Mouse (Mus musculus) left cerebral cortex, postnatal 25 days (tissue): ENCODE measurements at regions not wholly inside any gene's neighbourhood (a gene's known extent, or its start where the extent isn't known, plus 50 kb on each side); places are given as distances from the start of the nearest gene placed in this dataset.
A peak's percentile ranks its signal among the peaks of the same experiment; 100 is the strongest.

Source experiments
- DNase-seq, 2 experiments: peaks; one replicate each; pipeline ENCODE4 v3.0.0; 2022; ENCODE audit warnings: low spot score in 2 of 2, mixed read lengths in 1 of 2
- intact Hi-C: fragments of 180-260 bp; cut with DNase I; formaldehyde crosslinking; loops from one replicate; pipeline ENCODE4 v1.15.1; 2025

GRCm38 (mm10) chr3:137552472-137553336, 68.7 kb upstream of the Ddit4l start:
- no peak for DNase-seq
- intact Hi-C loops, result no loop called here

- DNase-seq, result peak; percentile 58 to 90
- intact Hi-C loops, result loop anchor here (2.0 to 10.0 kb wide), 6 partner anchors 46 to 346 kb away; partner anchors contain the start of gene Ddit4l
These were observed 60.5 kb upstream of the Ddit4l start for GRCm38 (mm10) chr3:137560851-137561449.

GRCm38 (mm10) chr3:137561986-137562385, 59.4 kb upstream of the Ddit4l start:
- intact Hi-C loops, result loop anchor here (2.0 to 10.0 kb wide), 6 partner anchors 45 to 347 kb away; partner anchors contain the start of gene Ddit4l
- peak in 1 of 2 experiments; percentile 19 for DNase-seq

GRCm38 (mm10) chr3:137563541-137564080, 57.8 kb upstream of the Ddit4l start:
- intact Hi-C loops, result loop anchor here (1.0 to 10.0 kb wide), 6 partner anchors 44 to 349 kb away; partner anchors contain the start of gene Ddit4l
- peak in 1 of 2 experiments; percentile 37 for DNase-seq

GRCm38 (mm10) chr3:137564282-137564681, 57.1 kb upstream of the Ddit4l start:
- intact Hi-C loops, result loop anchor here (1.0 to 10.0 kb wide), 6 partner anchors 43 to 349 kb away; partner anchors contain the start of gene Ddit4l
- DNase-seq, result peak in 1 of 2 experiments; percentile 58

DNA sequence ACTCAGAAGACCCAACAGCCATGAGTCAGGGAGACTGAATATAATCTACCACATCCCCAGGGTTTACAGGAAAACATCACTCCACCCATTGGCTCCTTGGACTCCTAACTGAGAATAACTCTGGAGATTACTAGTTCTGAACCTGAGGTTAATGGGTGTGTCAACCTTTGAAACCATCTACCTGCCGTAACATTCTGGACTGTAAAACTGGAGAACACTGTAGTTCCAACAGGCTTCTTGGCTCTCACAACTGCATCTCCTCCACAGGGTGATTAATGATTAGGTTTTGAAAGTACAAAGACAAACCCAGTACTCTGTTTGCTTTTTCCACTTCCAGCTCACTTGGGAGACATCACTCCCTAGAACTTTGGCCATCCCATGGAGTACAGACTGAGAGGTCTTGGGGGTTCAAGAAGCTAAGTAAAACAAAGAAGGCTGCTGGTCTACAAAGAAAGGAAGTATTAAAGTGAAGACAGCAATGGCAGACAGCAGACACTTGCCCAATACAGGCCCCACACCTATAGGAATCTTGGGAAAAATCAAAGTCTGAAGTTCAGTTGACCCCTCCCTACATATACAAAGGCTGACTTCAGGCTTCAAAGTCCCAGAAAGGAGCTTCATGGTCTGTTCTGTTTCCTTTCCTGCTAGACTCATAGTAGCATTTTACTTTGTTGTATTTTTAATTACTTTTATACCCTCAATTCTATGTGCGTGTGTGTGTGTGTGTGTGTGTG, 52.7 kb upstream of the Ddit4l start:
- intact Hi-C loops, result loop anchor here (10.0 kb wide), 1 partner anchor 354 kb away; no protein-coding TSS in a partner anchor
- DNase-seq, result no peak
